8 mouse cellular contexts compared by ENCODE assay signal in genomic region chr4:55530236-55530635, GRCm38 (mm10). TPM values are rescaled to one million over a fixed set of nuclear protein-coding genes. Genes with fewer than 3 reads are reported as not detected.
DNase-seq lines count a peak whose midpoint lies in the region; ATAC-seq and TF ChIP-seq lines count a peak whose summit lies in the region.

No protein-coding gene starts in this region.

- peak overlapping the region; percentile 93 for H3K4me2 ChIP-seq in lung, embryonic 14.5 days

- peaks cover 15% of the 10 kb centered on the region for H3K27me3 ChIP-seq in lung, embryonic 14.5 days (ENCODE audit: insufficient read depth, low read length)

- H3K36me3 ChIP-seq in lung, embryonic 14.5 days (ENCODE audit: insufficient read depth): no peaks in the 10 kb centered on the region

- peak; percentile 9 to 13 for DNase-seq in CD8-positive naive resting alpha-beta T cell, adult 2 months (ENCODE audit: low read depth in 2 of 2, low spot score in 2 of 2)
- DNase-seq in cerebellum, adult 18-20 months: peak; percentile 19 to 33
- peak; percentile 81 for DNase-seq in forelimb bud, embryonic 11.5 days (ENCODE audit: low read depth, low spot score)
- peak; percentile 88 for DNase-seq in heart, postnatal 4 days
- peak; percentile 37 to 55 for DNase-seq in layer of hippocampus, adult 8-10 months (ENCODE audit: low spot score in 2 of 2)
- DNase-seq in lung, embryonic 14.5 days: peak; percentile 89
- DNase-seq in testis, postnatal 14 days (ENCODE audit: low spot score): peak; percentile 62

- H3K9me3 ChIP-seq in lung, embryonic 14.5 days (ENCODE audit: low read depth, low read length): no peaks in the 10 kb centered on the region

- H3K4me1 ChIP-seq in lung, embryonic 14.5 days (ENCODE audit: insufficient read depth): no peaks in the 10 kb centered on the region; the same call in 1 of the 2 replicates

- H3K4me3 ChIP-seq in lung, embryonic 14.5 days (ENCODE audit: low read depth, low read length): peak overlapping the region; percentile 62

- H3K9ac ChIP-seq in lung, embryonic 14.5 days: peak overlapping the region; percentile 64; the same call in 1 of the 2 replicates

- peak; percentile 84 for TF ChIP-seq CTCF in lung, embryonic 14.5 days (IDR thresholded peaks at IDR 0.05; ENCODE audit: low read depth)

- ATAC-seq in lung, embryonic 14.5 days (ENCODE audit: insufficient read depth): peak; percentile 38
- peak; percentile 45; the same call in 1 of the 2 replicates for ATAC-seq in neutrophil, adult 5-6 weeks (ENCODE audit: extremely low read depth, insufficient number of reproducible peaks, low FRiP score, poor library complexity, severe bottlenecking)

- no peak overlapping the region for H3K27ac ChIP-seq in lung, embryonic 14.5 days (ENCODE audit: low read depth)

- WGBS in lung, embryonic 14.5 days: 2% methylated on average over 27 of the region's 27 CpGs

RNA-seq across cellular contexts. Expression of gene Klf4, which starts 2.0 kb away (rescaled TPM):
- total RNA-seq in heart, postnatal 4 days (2021): 10 to 100 TPM; 44.3 to 44.9 TPM
- 1 to 10 TPM; 5.8 to 8.6 (median 6.8) TPM for total RNA-seq in layer of hippocampus, adult 8-10 months (2022)
- 4.6 and 5.1 TPM in 2 replicates for polyA plus RNA-seq in lung, embryonic 14.5 days (2014; fragmentation: Nextera tagmentation; extraction: Ambion mirVana)
- total RNA-seq in neutrophil, adult 5-6 weeks (2017): 11.4 and 11.9 TPM in 2 replicates

Comparison
In these comparisons a context has a peak if more than half of its experiments do, and no peak if none do; other contexts are left out.
1. DNase-seq: peak in every context shown above with its lines; median percentile 89 in lung, embryonic 14.5 days; 88 in heart, postnatal 4 days; 81 in forelimb bud, embryonic 11.5 days; 62 in testis, postnatal 14 days; 46 in layer of hippocampus, adult 8-10 months; 26 in cerebellum, adult 18-20 months; 11 in CD8-positive naive resting alpha-beta T cell, adult 2 months.